Mouse (Mus musculus) right cerebral cortex, adult 18-20 months (tissue): Measurements from ENCODE around the gene Magi1.

Source experiments
- DNase-seq: peaks from one replicate; pipeline ENCODE4 v3.0.0; 2022; ENCODE audit warnings: mixed read lengths

Magi1 gene

GRCm38 (mm10) chr6:93792309-93793215, 491.2 kb downstream of the Magi1 start:
- no peak for DNase-seq

GRCm38 (mm10) chr6:93789721-93790120, 494.0 kb downstream of the Magi1 start:
- DNase-seq: peak; percentile 42

- DNase-seq: peak; percentile 15
These were observed 496.7 kb downstream of the Magi1 start for GRCm38 (mm10) chr6:93787042-93787441.

GRCm38 (mm10) chr6:93786220-93786619, 497.5 kb downstream of the Magi1 start:
- no peak for DNase-seq

GRCm38 (mm10) chr6:93771081-93771480, 512.6 kb downstream of the Magi1 start:
- no peak for DNase-seq

GRCm38 (mm10) chr6:93770283-93771025, 513.3 kb downstream of the Magi1 start:
- no peak for DNase-seq

- DNase-seq: no peak
These were observed 525.6 kb downstream of the Magi1 start for GRCm38 (mm10) chr6:93758114-93758513.

- DNase-seq: peak; percentile 90
These were observed 526.2 kb downstream of the Magi1 start for GRCm38 (mm10) chr6:93757353-93758087.

- DNase-seq: no peak
These were observed 540.6 kb downstream of the Magi1 start for GRCm38 (mm10) chr6:93743145-93743544.

GRCm38 (mm10) chr6:93739786-93740185, 543.9 kb downstream of the Magi1 start:
- no peak for DNase-seq

GRCm38 (mm10) chr6:93737083-93737482, 546.6 kb downstream of the Magi1 start:
- peak; percentile 51 for DNase-seq

- DNase-seq: no peak
These were observed 547.6 kb downstream of the Magi1 start for GRCm38 (mm10) chr6:93736071-93736470.

- DNase-seq: peak; percentile 77
These were observed 549.9 kb downstream of the Magi1 start for GRCm38 (mm10) chr6:93733800-93734199.

- DNase-seq: no peak
These were observed 554.0 kb downstream of the Magi1 start for GRCm38 (mm10) chr6:93729702-93730101.

GRCm38 (mm10) chr6:93728791-93729190, 554.9 kb downstream of the Magi1 start:
- no peak for DNase-seq

- no peak for DNase-seq
These were observed 556.0 kb downstream of the Magi1 start for GRCm38 (mm10) chr6:93727630-93728178.

GRCm38 (mm10) chr6:93726829-93727455, 556.8 kb downstream of the Magi1 start:
- DNase-seq: peak; percentile 33

- no peak for DNase-seq
These were observed 557.6 kb downstream of the Magi1 start for GRCm38 (mm10) chr6:93726121-93726520.

- DNase-seq: no peak
These were observed 559.0 kb downstream of the Magi1 start for GRCm38 (mm10) chr6:93724749-93725148.

- no peak for DNase-seq
These were observed 560.5 kb downstream of the Magi1 start for GRCm38 (mm10) chr6:93723226-93723625.

- no peak for DNase-seq
These were observed 564.2 kb downstream of the Magi1 start for GRCm38 (mm10) chr6:93719532-93719931.

- DNase-seq: no peak
These were observed 565.3 kb downstream of the Magi1 start for GRCm38 (mm10) chr6:93718385-93718784.
